Mouse (Mus musculus): Measurements from ENCODE around the gene Cdk4.
A peak's percentile ranks its signal among the peaks of the same experiment; 100 is the strongest.
"Not testable (repeated sequence)": the region's sequence is repeated elsewhere in the genome, so short reads cannot be mapped to it uniquely, and the experiment has no call there.

Cdk4 gene

GRCm38 (mm10) chr10:127056490-127056889 is 6.8 kb upstream of the Cdk4 start:
- no peak for DNase-seq (ENCODE audit: extremely low read depth, low read depth, low spot score)

GRCm38 (mm10) chr10:127058161-127058560 is 5.2 kb upstream of the Cdk4 start:
- DNase-seq (ENCODE audit: extremely low read depth, low read depth, low spot score), result no peak

GRCm38 (mm10) chr10:127058708-127059107 is 4.6 kb upstream of the Cdk4 start:
- no peak for DNase-seq (ENCODE audit: extremely low read depth, low read depth, low spot score)

GRCm38 (mm10) chr10:127059174-127059967 is 4.0 kb upstream of the Cdk4 start:
- no peak for DNase-seq (ENCODE audit: extremely low read depth, low read depth, low spot score)

- no peak for DNase-seq (ENCODE audit: extremely low read depth, low read depth, low spot score)
These were observed 3.1 kb upstream of the Cdk4 start, which contains the start of gene March9 for GRCm38 (mm10) chr10:127059968-127060916. March9 (minus strand) TSS chr10:127060184.

GRCm38 (mm10) chr10:127061085-127061484 is 2.2 kb upstream of the Cdk4 start:
- DNase-seq (ENCODE audit: extremely low read depth, low read depth, low spot score), result no peak

GRCm38 (mm10) chr10:127061513-127061912 is 1.8 kb upstream of the Cdk4 start:
- DNase-seq (ENCODE audit: extremely low read depth, low read depth, low spot score), result no peak

- not testable (repeated sequence) for DNase-seq (ENCODE audit: extremely low read depth, low read depth, low spot score)
These were observed 1.2 kb upstream of the Cdk4 start for GRCm38 (mm10) chr10:127062101-127062500.

GRCm38 (mm10) chr10:127062503-127062902 is 831 bp upstream of the Cdk4 start:
- no peak for DNase-seq (ENCODE audit: extremely low read depth, low read depth, low spot score)

- DNase-seq (ENCODE audit: extremely low read depth, low read depth, low spot score), result no peak
These were observed 858 bp downstream of the Cdk4 start for GRCm38 (mm10) chr10:127063913-127064870.

GRCm38 (mm10) chr10:127065981-127066380 is 2.6 kb downstream of the Cdk4 start:
- no peak for DNase-seq (ENCODE audit: extremely low read depth, low read depth, low spot score)

- DNase-seq (ENCODE audit: extremely low read depth, low read depth, low spot score), result no peak
These were observed 3.2 kb downstream of the Cdk4 start for GRCm38 (mm10) chr10:127066519-127067018.

GRCm38 (mm10) chr10:127068360-127069038 is 5.2 kb downstream of the Cdk4 start:
- no peak for DNase-seq (ENCODE audit: extremely low read depth, low read depth, low spot score)

GRCm38 (mm10) chr10:127069281-127070189 is 6.2 kb downstream of the Cdk4 start:
- no peak for DNase-seq (ENCODE audit: extremely low read depth, low read depth, low spot score)

GRCm38 (mm10) chr10:127070190-127071121 is 7.1 kb downstream of the Cdk4 start, which contains the start of gene Tspan31:
Tspan31 (minus strand) TSS chr10:127070264.
- peak; percentile 92 for DNase-seq (ENCODE audit: extremely low read depth, low read depth, low spot score)

GRCm38 (mm10) chr10:127071203-127071602 is 7.9 kb downstream of the Cdk4 start:
- no peak for DNase-seq (ENCODE audit: extremely low read depth, low read depth, low spot score)

- DNase-seq (ENCODE audit: extremely low read depth, low read depth, low spot score), result not testable (repeated sequence)
These were observed 8.9 kb downstream of the Cdk4 start for GRCm38 (mm10) chr10:127072270-127072669.

GRCm38 (mm10) chr10:127072969-127073368 is 9.6 kb downstream of the Cdk4 start:
- not testable (repeated sequence) for DNase-seq (ENCODE audit: extremely low read depth, low read depth, low spot score)

Measured in fat pad, adult 2 months (tissue).